Mouse (Mus musculus) intestine, postnatal 0 days (tissue): ENCODE results near the gene Angptl6. TPM values are rescaled to one million over a fixed set of nuclear protein-coding genes. Genes with fewer than 3 reads are reported as not detected.

Experiments
- ATAC-seq: fragments of 200-750 bp; cut with Nextera tagmentation; 2 replicates; pipeline ENCODE4 v1.8.0; 2017; ENCODE audit warnings: mild to moderate bottlenecking, moderate TSS enrichment, moderate library complexity
- H3K27ac ChIP-seq: fragments of 300-500 bp; sonication (generic); 2 replicates; pipeline ENCODE4 v1.5.1; 2014; ENCODE audit warnings: mild to moderate bottlenecking, low read depth, low read length, moderate library complexity
- H3K27me3 ChIP-seq: fragments of 300-500 bp; sonication (generic); replicated peaks from 2 replicates; pipeline ENCODE4 v1.6.1; 2014; ENCODE audit warnings: low read length, mixed read lengths; ENCODE audit not compliant: control insufficient read depth, insufficient read depth
- H3K36me3 ChIP-seq: fragments of 300-500 bp; sonication (generic); 2 replicates; pipeline ENCODE4 v1.6.1; 2014; ENCODE audit warnings: mild to moderate bottlenecking, moderate library complexity; ENCODE audit not compliant: control insufficient read depth, insufficient read depth
- H3K4me1 ChIP-seq: fragments of 300-500 bp; sonication (generic); replicated peaks from 2 replicates; pipeline ENCODE4 v1.6.1; 2014; ENCODE audit warnings: antibody characterized with exemption, low read length, mixed read lengths; ENCODE audit not compliant: control insufficient read depth, insufficient read depth
- H3K4me2 ChIP-seq: fragments of 300-500 bp; sonication (generic); replicated peaks from 2 replicates; pipeline ENCODE4 v1.6.1; 2014; ENCODE audit warnings: low read depth, mild to moderate bottlenecking, moderate library complexity
- H3K4me3 ChIP-seq: fragments of 300-500 bp; sonication (generic); 2 replicates; pipeline ENCODE4 v1.5.1; 2014; ENCODE audit warnings: low read depth, low read length
- H3K9ac ChIP-seq: fragments of 300-500 bp; sonication (generic); 2 replicates; pipeline ENCODE4 v1.6.1; 2014; ENCODE audit warnings: mild to moderate bottlenecking, low read depth, low read length
- H3K9me3 ChIP-seq: fragments of 300-500 bp; sonication (generic); 2 replicates; pipeline ENCODE4 v1.6.1; 2016; ENCODE audit warnings: mixed run types; ENCODE audit not compliant: control insufficient read depth
- CTCF ChIP-seq: sonication (generic); IDR thresholded peaks from 2 replicates; pipeline ENCODE4 v1.5.1; 2016; ENCODE audit warnings: low read depth, mild to moderate bottlenecking, control low read depth, antibody characterized with exemption, moderate library complexity
- WGBS: fragments of 180-500 bp; shearing (Covaris S2); extraction: QIAGEN DNeasy Blood & Tissue Kit; methylation state at CpG from one replicate; pipeline ENCODE4 v1.1.7; 2014; 5-methylcytosine and 5-hydroxymethylcytosine counted together
- polyA plus RNA-seq: library from polyadenylated mRNA; unstranded; fragments of >200 nt; fragmentation: Nextera tagmentation; extraction: Ambion mirVana; gene quantifications from 2 replicates; pipeline ENCODE4 v1.2.1, GENCODE M21; 2015

Angptl6 gene
- polyA plus RNA-seq, 1 experiment from 2014 or later: 9.4 TPM

DNA sequence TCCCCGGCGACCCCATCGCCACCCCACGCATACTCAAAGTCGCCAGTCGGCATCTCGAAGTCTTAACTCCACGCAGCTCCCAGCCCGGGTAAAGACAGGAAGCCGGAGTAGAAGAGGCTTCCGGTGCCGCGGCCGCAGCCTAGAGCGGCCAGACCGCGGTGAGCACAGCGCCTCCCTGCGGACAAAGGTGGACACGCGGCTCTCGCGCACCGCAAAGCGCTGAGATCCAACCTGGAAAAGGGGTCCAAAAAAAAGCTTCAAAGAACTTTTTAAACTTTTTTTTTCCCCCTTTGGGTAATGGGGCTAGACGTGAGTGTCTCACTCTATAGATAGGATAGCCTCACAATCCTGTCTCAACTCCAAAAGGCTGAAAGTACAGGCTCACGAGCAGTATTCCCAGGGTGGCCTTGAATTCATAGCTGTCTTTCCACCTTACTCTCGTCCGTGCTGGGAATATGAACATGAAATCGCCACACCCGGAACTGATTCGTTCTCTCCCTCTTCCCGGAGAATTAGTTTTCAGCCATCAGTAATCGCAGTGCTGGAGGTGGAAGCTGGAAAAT, 19.1 kb upstream of the Angptl6 start, which contains the start of gene Eif3g:
Gene Eif3g (minus strand): TSS at position 113 of the 563 bp plus-strand sequence.
- TF ChIP-seq CTCF: peak; percentile 96
- peaks cover 32% of the 10 kb centered on the region for H3K36me3 ChIP-seq
- H3K4me2 ChIP-seq: peak within 1 kb of the TSS; percentile 92
- H3K4me3 ChIP-seq: peak within 1 kb of the TSS; percentile 94
- no peaks in the 10 kb centered on the region for H3K9me3 ChIP-seq
- no peaks in the 10 kb centered on the region; the same call in 1 of the 2 replicates for H3K4me1 ChIP-seq
- H3K27me3 ChIP-seq: no peaks in the 10 kb centered on the region
- H3K9ac ChIP-seq: peak within 1 kb of the TSS; percentile 85
- 1% methylated on average over 34 of the region's 34 CpGs for WGBS
- H3K27ac ChIP-seq: peak within 1 kb of the TSS; percentile 57
- ATAC-seq: peak; percentile 82

DNA sequence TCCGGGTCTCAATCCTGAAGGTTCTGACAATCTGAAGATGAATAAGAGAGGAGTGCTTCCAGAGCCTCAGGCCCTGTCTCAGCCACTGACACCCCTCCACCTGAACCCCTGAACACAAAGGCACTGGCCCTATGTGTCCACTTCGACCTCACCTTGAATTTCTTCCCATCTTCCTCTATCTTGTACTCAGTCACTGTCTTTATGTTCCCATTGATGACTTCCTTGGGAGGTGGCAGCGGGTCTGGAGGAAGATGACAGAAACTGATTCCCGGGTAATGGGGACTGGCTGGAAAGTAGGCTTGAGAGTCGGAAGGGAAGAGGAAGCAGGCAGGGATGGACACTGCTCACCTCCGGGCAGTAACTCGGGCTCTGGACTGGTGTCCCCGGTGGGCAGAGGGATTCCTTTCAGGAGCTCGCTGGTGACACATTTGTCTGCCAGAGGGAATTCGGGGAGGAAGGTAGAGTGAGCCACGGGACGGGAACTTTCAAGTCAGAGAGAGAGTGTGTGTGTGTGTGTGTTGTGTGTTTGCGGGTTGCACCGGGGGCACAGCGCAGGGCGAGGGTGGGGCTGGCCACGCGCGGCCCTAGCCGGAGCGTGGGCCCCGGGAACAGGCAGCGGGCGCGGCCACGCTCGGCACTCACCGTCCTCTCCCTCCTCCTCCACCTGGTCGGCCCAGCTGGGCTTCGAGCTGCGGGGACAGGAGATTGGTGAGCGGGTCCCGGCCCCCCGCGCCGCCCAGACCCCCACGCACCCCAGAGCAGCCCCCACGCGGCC, 18.4 kb upstream of the Angptl6 start:
- peak; percentile 59 for ATAC-seq
- no peaks in the 10 kb centered on the region; the same call in 1 of the 2 replicates for H3K4me1 ChIP-seq
- H3K9me3 ChIP-seq: no peaks in the 10 kb centered on the region
- TF ChIP-seq CTCF: no peak
- no peaks in the 10 kb centered on the region for H3K27me3 ChIP-seq
- WGBS: 4% methylated on average over 30 of the region's 39 CpGs
- H3K4me3 ChIP-seq: peak overlapping the region; percentile 94
- H3K4me2 ChIP-seq: peak overlapping the region; percentile 92
- H3K36me3 ChIP-seq: peaks cover 35% of the 10 kb centered on the region
- peak overlapping the region; percentile 57 for H3K27ac ChIP-seq
- H3K9ac ChIP-seq: peak overlapping the region; percentile 85

DNA sequence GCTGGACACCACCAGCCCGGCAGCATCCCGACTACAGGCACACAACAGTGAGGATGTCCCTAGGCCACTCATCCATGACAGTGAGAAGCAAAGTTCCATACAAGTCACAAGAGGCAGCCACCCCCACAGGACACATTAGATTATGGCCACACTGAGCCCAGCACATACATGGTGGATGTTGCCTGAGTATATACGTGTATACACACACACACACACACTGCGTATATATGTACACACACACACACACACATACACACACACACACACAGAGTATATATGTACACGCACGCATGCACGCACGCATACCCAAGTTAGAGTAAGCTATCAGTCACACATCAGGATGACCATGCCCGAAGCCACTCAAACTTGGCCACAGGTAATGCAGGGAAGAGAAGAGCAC, 15.9 kb upstream of the Angptl6 start:
- 96% methylated on average over 9 of the region's 9 CpGs for WGBS
- TF ChIP-seq CTCF: no peak
- Histone ChIP-seq H3K4me2 (no peak overlapping the region), H3K4me3 (no peak overlapping the region), H3K27me3 (no peaks in the 10 kb centered on the region), H3K9me3 (no peaks in the 10 kb centered on the region), H3K27ac (no peak overlapping the region), H3K4me1 (no peaks in the 10 kb centered on the region; the same call in 1 of the 2 replicates), H3K36me3 (peaks cover 58% of the 10 kb centered on the region), H3K9ac (no peak overlapping the region)
- no peak for ATAC-seq

DNA sequence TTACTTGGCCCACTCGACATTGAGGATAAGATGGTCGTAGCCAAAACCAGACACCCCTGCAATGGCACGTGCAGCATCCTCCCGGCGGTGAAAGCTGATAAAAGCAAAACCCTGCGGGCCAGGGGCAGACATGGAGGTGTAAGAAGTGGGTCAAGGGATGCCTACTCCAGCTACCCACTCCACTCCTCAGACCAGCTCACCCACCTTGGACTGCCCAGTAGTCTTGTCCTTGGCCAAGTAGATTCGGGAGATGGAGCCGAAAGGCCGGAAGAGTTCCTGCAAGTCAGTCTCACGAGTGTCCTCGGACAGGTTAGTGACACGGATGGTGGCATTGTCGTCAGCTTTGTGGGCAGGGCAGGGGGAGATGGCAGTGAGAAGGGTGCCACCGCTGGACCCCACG, 15.1 kb upstream of the Angptl6 start:
- H3K4me1 ChIP-seq: no peaks in the 10 kb centered on the region; the same call in 1 of the 2 replicates
- H3K4me3 ChIP-seq: no peak overlapping the region
- no peaks in the 10 kb centered on the region for H3K9me3 ChIP-seq
- ATAC-seq: no peak
- H3K9ac ChIP-seq: no peak overlapping the region
- 84% methylated on average over 15 of the region's 15 CpGs for WGBS
- no peak for TF ChIP-seq CTCF
- no peak overlapping the region for H3K4me2 ChIP-seq
- peaks cover 66% of the 10 kb centered on the region for H3K36me3 ChIP-seq
- no peaks in the 10 kb centered on the region for H3K27me3 ChIP-seq
- H3K27ac ChIP-seq: no peak overlapping the region

DNA sequence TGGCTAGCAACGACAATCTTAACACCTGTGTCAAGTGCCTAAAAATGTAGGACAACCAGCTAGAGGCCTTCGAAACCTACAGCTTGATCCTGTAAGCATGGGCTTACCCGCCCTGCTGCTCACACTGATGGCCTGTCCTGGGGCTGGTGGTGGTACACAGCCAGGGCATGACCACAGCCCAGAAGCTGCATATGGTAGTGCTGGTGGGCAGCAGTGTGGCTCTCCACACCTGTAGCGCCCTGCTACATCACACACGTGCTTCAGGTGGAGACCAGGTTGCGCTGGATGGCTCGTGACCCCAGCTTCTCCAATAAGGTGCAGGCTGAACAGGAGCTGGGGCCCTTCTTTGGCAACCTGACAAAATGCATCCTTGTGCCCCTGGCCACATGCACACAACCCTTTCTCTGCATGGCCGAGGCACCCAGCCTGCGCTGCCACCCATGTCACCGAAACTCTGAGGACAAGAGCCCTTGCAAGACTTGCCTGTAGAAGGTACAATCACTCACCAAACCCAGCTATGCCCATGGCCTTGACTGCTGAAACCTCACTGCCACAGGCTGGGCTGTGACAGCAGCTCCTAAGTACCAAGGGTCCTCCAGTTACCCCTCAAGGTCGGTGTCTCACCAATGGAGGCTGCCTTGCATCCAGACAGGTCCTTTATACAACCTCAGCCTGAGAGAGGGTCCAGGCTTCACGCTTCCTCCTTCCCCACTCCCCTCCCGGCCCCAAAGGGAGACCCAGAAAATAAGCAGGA, 14.2 kb upstream of the Angptl6 start:
- Histone ChIP-seq H3K27me3 (no peaks in the 10 kb centered on the region), H3K9ac (no peak overlapping the region), H3K4me2 (no peak overlapping the region), H3K36me3 (peaks cover 70% of the 10 kb centered on the region), H3K27ac (no peak overlapping the region; the same call in 1 of the 2 replicates), H3K9me3 (no peaks in the 10 kb centered on the region), H3K4me1 (no peaks in the 10 kb centered on the region; the same call in 1 of the 2 replicates), H3K4me3 (no peak overlapping the region)
- no peak for ATAC-seq
- no peak for TF ChIP-seq CTCF
- 77% methylated on average over 13 of the region's 13 CpGs for WGBS

DNA sequence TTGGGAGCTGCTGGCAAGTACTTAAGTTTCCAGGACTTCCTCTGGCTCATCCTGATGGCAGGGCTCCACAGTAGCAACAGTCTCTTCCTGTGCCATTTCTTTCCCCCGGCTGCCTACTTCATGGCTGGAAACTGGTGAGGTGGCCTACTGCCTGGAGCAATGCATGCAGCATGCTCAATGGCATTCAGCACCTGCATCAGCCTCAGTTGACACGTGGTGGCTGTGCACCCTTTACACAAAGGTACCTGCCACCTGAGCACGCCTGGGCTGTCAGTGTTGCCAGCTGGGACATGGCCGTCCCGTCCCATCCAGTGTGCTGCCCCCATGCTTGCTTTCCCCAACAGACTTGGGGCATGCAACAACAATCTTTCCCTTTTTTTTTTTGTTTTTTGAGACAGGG, 13.5 kb upstream of the Angptl6 start:
- Histone ChIP-seq H3K36me3 (peaks cover 70% of the 10 kb centered on the region), H3K9me3 (no peaks in the 10 kb centered on the region), H3K4me1 (no peaks in the 10 kb centered on the region; the same call in 1 of the 2 replicates), H3K27me3 (no peaks in the 10 kb centered on the region), H3K9ac (no peak overlapping the region), H3K4me2 (no peak overlapping the region), H3K27ac (peak overlapping the region; percentile 11; the same call in 1 of the 2 replicates), H3K4me3 (no peak overlapping the region)
- no peak for ATAC-seq
- TF ChIP-seq CTCF: no peak
- WGBS: 59% methylated on average over 5 of the region's 5 CpGs
